Mouse (Mus musculus): ENCODE results near the gene Syne4. TPM values are rescaled to one million over a fixed set of nuclear protein-coding genes. Genes with fewer than 3 reads are reported as not detected.

The Syne4 gene
- total RNA-seq, 2 experiments from 2014 or later = 10.5 to 10.9 TPM

Other genes with a start within 250 kb of the Syne4 start
- 1 to 10 TPM; 4.7 to 4.9 TPM for gene Zfp82, start 241.9 kb upstream of the Syne4 start, total RNA-seq (2021)
- under 1 TPM in 1 of 2 experiments, not detected in 1; 0.64 TPM for gene Gm26920, start 224.4 kb upstream of the Syne4 start, total RNA-seq (2021)
- 1 to 10 TPM; 5.9 to 8.7 TPM for gene Zfp566, start 224.3 kb upstream of the Syne4 start, total RNA-seq (2021)
- 10 to 100 TPM; 75.7 to 78.3 TPM for gene Zfp260, start 220.0 kb upstream of the Syne4 start, total RNA-seq (2021)
- 10 to 100 TPM; 29.8 to 34.3 TPM for gene Zfp382, start 192.9 kb upstream of the Syne4 start, total RNA-seq (2021)
- 10 to 100 TPM; 48.3 to 53.7 TPM for gene Zfp146, start 145.1 kb upstream of the Syne4 start, total RNA-seq (2021)
- gene Cox7a1, start 130.7 kb upstream of the Syne4 start, total RNA-seq (2021) = 1 to 10 TPM; 3.1 to 4.6 TPM
- gene Capns1, start 116.0 kb upstream of the Syne4 start, total RNA-seq (2021) = 100 to 1,000 TPM; 205 to 227 TPM
- gene Polr2i, start 82.9 kb upstream of the Syne4 start, total RNA-seq (2021) = 10 to 100 TPM; 55.1 to 59.8 TPM
- gene Tbcb, start 82.5 kb upstream of the Syne4 start, total RNA-seq (2021) = 100 to 1,000 TPM; 128 to 131 TPM
- gene Ovol3, start 79.1 kb upstream of the Syne4 start, total RNA-seq (2021) = not detected
- under 1 TPM in 1 of 2 experiments, not detected in 1; 0.33 TPM for gene Thap8, start 34.7 kb upstream of the Syne4 start, total RNA-seq (2021)
- gene Wdr62, start 34.4 kb upstream of the Syne4 start, total RNA-seq (2021) = 1 to 10 TPM in 1 of 2 experiments, under 1 TPM in 1; 0.77 to 1.6 TPM
- 100 to 1,000 TPM; 461 to 466 TPM for gene Clip3, start 23.1 kb upstream of the Syne4 start, total RNA-seq (2021)
- gene Alkbh6, start 6.1 kb upstream of the Syne4 start, total RNA-seq (2021) = 10 to 100 TPM; 55.2 to 63.0 TPM
- gene E130208F15Rik, start 6.9 kb downstream of the Syne4 start, total RNA-seq (2021) = under 1 TPM; 0.30 to 0.43 TPM
- gene Sdhaf1, start 9.1 kb downstream of the Syne4 start, total RNA-seq (2021) = 1 to 10 TPM; 6.3 to 6.6 TPM
- gene Lrfn3, start 48.0 kb downstream of the Syne4 start, total RNA-seq (2021) = 10 to 100 TPM; 29.9 to 32.6 TPM
- 10 to 100 TPM; 29.7 to 34.3 TPM for gene Tyrobp, start 99.0 kb downstream of the Syne4 start, total RNA-seq (2021)
- gene Hcst, start 105.0 kb downstream of the Syne4 start, total RNA-seq (2021) = under 1 TPM in 1 of 2 experiments, not detected in 1; 0.99 TPM
- gene Nfkbid, start 106.9 kb downstream of the Syne4 start, total RNA-seq (2021) = 1 to 10 TPM; 3.0 to 4.2 TPM
- gene Aplp1, start 130.7 kb downstream of the Syne4 start, total RNA-seq (2021) = 1,000 to 10,000 TPM; 1,425 to 1,440 TPM
- gene Kirrel2, start 142.9 kb downstream of the Syne4 start, total RNA-seq (2021) = 10 to 100 TPM; 11.9 to 17.4 TPM
- 1 to 10 TPM in 1 of 2 experiments, under 1 TPM in 1; 0.96 to 1.8 TPM for gene Nphs1, start 143.5 kb downstream of the Syne4 start, total RNA-seq (2021)
- not detected for gene Prodh2, start 178.8 kb downstream of the Syne4 start, total RNA-seq (2021)
- 100 to 1,000 TPM in 1 of 2 experiments, 10 to 100 TPM in 1; 97.4 to 108 TPM for gene Arhgap33, start 220.3 kb downstream of the Syne4 start, total RNA-seq (2021)
- gene Hspb6, start 237.4 kb downstream of the Syne4 start, total RNA-seq (2021) = 1 to 10 TPM; 2.6 to 2.9 TPM
- 1 to 10 TPM; 4.4 to 5.2 TPM for gene Proser3, start 237.5 kb downstream of the Syne4 start, total RNA-seq (2021)
- gene Lin37, start 245.0 kb downstream of the Syne4 start, total RNA-seq (2021) = 10 to 100 TPM; 40.8 to 43.2 TPM
- 10 to 100 TPM; 74.6 to 75.2 TPM for gene U2af1l4, start 248.5 kb downstream of the Syne4 start, total RNA-seq (2021)
- gene Gm49396, start 248.5 kb downstream of the Syne4 start, total RNA-seq (2021) = 1 to 10 TPM; 9.1 to 9.2 TPM
- 10 to 100 TPM; 89.3 to 91.7 TPM for gene Psenen, start 248.8 kb downstream of the Syne4 start, total RNA-seq (2021)